Mouse (Mus musculus): Measurements from ENCODE around the gene Atg4a-ps. TPM values are rescaled to one million over a fixed set of nuclear protein-coding genes. Genes with fewer than 3 reads are reported as not detected.

The Atg4a-ps gene
- polyA plus RNA-seq, 1 experiment from 2014 or later, result 0.74 TPM

- WGBS, result 50% methylated on average over 7 of the region's 7 CpGs
- H3K27me3 ChIP-seq (replicated peaks), result no peaks in the 10 kb centered on the region
- ATAC-seq (ENCODE audit: insufficient read depth, low FRiP score, low read depth), result no peak
- no peak overlapping the region for H3K9ac ChIP-seq
- H3K36me3 ChIP-seq, result no peaks in the 10 kb centered on the region
- no peaks in the 10 kb centered on the region for H3K9me3 ChIP-seq
- no peak overlapping the region for H3K27ac ChIP-seq
- no peak overlapping the region for H3K4me2 ChIP-seq
- no peak overlapping the region for H3K4me3 ChIP-seq (replicated peaks)
- no peaks in the 10 kb centered on the region for H3K4me1 ChIP-seq
Measured at GRCm38 (mm10) chr3:103601011-103601410, 44.9 kb downstream of the Atg4a-ps start.

GRCm38 (mm10) chr3:103597586-103597985 lies 48.3 kb downstream of the Atg4a-ps start:
- Histone ChIP-seq H3K4me1 (no peaks in the 10 kb centered on the region), H3K27ac (no peak overlapping the region), H3K36me3 (no peaks in the 10 kb centered on the region), H3K9me3 (no peaks in the 10 kb centered on the region), H3K4me2 (no peak overlapping the region), H3K27me3 (replicated peaks) (no peaks in the 10 kb centered on the region), H3K4me3 (replicated peaks) (no peak overlapping the region), H3K9ac (no peak overlapping the region)
- no peak for ATAC-seq (ENCODE audit: insufficient read depth, low FRiP score, low read depth)
- WGBS, result 83% methylated on average over 4 of the region's 4 CpGs

- WGBS, result 88% methylated on average over 7 of the region's 7 CpGs
- ATAC-seq (ENCODE audit: insufficient read depth, low FRiP score, low read depth), result no peak
- H3K4me2 ChIP-seq, result no peak overlapping the region
Measured at GRCm38 (mm10) chr3:103595271-103595810, 50.5 kb downstream of the Atg4a-ps start.

More at GRCm38 (mm10) chr3:103595271-103595810, 50.5 kb downstream of the Atg4a-ps start:
- Histone ChIP-seq H3K36me3 (no peaks in the 10 kb centered on the region), H3K9ac (no peak overlapping the region), H3K27me3 (replicated peaks) (no peaks in the 10 kb centered on the region), H3K9me3 (no peaks in the 10 kb centered on the region), H3K27ac (no peak overlapping the region), H3K4me1 (no peaks in the 10 kb centered on the region), H3K4me3 (replicated peaks) (no peak overlapping the region)

Small RNAs within 50 kb of the gene (microRNA-seq; reads per million reads assigned to microRNA genes)
- gene Gm25325, result not detected

Other genes starting within 250 kb of the Atg4a-ps start
- 2.5 and 2.6 TPM in 2 replicates for gene Syt6, start 70.8 kb downstream of the Atg4a-ps start, polyA plus RNA-seq (2015; fragmentation: Nextera tagmentation; extraction: Ambion mirVana)
- gene Olfml3, start 91.9 kb upstream of the Atg4a-ps start, polyA plus RNA-seq (2015; fragmentation: Nextera tagmentation; extraction: Ambion mirVana), result 49.2 and 52.1 TPM in 2 replicates
- not detected in 2 replicates for gene Gm10964, start 93.3 kb upstream of the Atg4a-ps start, polyA plus RNA-seq (2015; fragmentation: Nextera tagmentation; extraction: Ambion mirVana)
- gene Hipk1, start 145.5 kb upstream of the Atg4a-ps start, polyA plus RNA-seq (2015; fragmentation: Nextera tagmentation; extraction: Ambion mirVana), result 10.1 and 11.1 TPM in 2 replicates
- gene Dclre1b, start 163.4 kb upstream of the Atg4a-ps start, polyA plus RNA-seq (2015; fragmentation: Nextera tagmentation; extraction: Ambion mirVana), result 21.7 and 24.1 TPM in 2 replicates
- 19.5 and 19.6 TPM in 2 replicates for gene Ap4b1, start 163.5 kb upstream of the Atg4a-ps start, polyA plus RNA-seq (2015; fragmentation: Nextera tagmentation; extraction: Ambion mirVana)
- 0.19 and 0.68 TPM in 2 replicates for gene Gm43064, start 163.5 kb upstream of the Atg4a-ps start, polyA plus RNA-seq (2015; fragmentation: Nextera tagmentation; extraction: Ambion mirVana)
- 0.23 and 0.68 TPM in 2 replicates for gene Bcl2l15, start 186.5 kb upstream of the Atg4a-ps start, polyA plus RNA-seq (2015; fragmentation: Nextera tagmentation; extraction: Ambion mirVana)
- 1.8 TPM in 2 replicates for gene Ptpn22, start 213.7 kb upstream of the Atg4a-ps start, polyA plus RNA-seq (2015; fragmentation: Nextera tagmentation; extraction: Ambion mirVana)